Mouse (Mus musculus) myocyte (in vitro differentiated cells): ENCODE data around the gene Gpr183. TPM values are rescaled to one million over a fixed set of nuclear protein-coding genes. Genes with fewer than 3 reads are reported as not detected.

ENCODE experiments used
- H3K27me3 ChIP-seq: one replicate; pipeline ENCODE4 v1.6.1; 2011; ENCODE audit not compliant: control insufficient read depth, insufficient read depth, insufficient read length
- H3K36me3 ChIP-seq: one replicate; pipeline ENCODE4 v1.6.1; 2011; ENCODE audit not compliant: control insufficient read depth, insufficient read depth
- H3K4me2 ChIP-seq: one replicate; pipeline ENCODE4 v1.6.1; 2011; ENCODE audit warnings: low read depth, control low read depth
- H3K4me3 ChIP-seq: one replicate; pipeline ENCODE4 v1.5.1; 2011; ENCODE audit warnings: mild to moderate bottlenecking, control low read depth, moderate library complexity
- H3K79me2 ChIP-seq: one replicate; pipeline ENCODE4 v1.6.1; 2011; ENCODE audit not compliant: control insufficient read depth, insufficient read depth
- H3ac ChIP-seq: one replicate; pipeline ENCODE4 v1.6.1; 2011; ENCODE audit not compliant: control insufficient read depth, insufficient read length
- CEBPB ChIP-seq: IDR thresholded peaks from 2 replicates; pipeline ENCODE4 v1.6.1; 2011; ENCODE audit warnings: mild to moderate bottlenecking, moderate library complexity; ENCODE audit not compliant: poor library complexity, insufficient read depth, severe bottlenecking
- E2F4 ChIP-seq: IDR thresholded peaks from one replicate; pipeline ENCODE4 v1.6.1; 2011; ENCODE audit warnings: mild to moderate bottlenecking, control low read depth, moderate library complexity; ENCODE audit not compliant: insufficient read depth
- MAX ChIP-seq: IDR thresholded peaks from one replicate; pipeline ENCODE4 v1.6.1; 2011; ENCODE audit warnings: low read depth, mild to moderate bottlenecking, control low read depth
- MYOD1 ChIP-seq, 3 experiments: IDR thresholded peaks; one replicate each; pipeline ENCODE4 v1.6.1; 2011; ENCODE audit warnings: control low read depth in 2 of 3, low read depth in 2 of 3, mild to moderate bottlenecking in 2 of 3, moderate library complexity in 1 of 3; ENCODE audit not compliant: insufficient read length in 2 of 3, control insufficient read depth in 1 of 3
- MYOG ChIP-seq, 3 experiments: IDR thresholded peaks; one replicate each; pipeline ENCODE4 v1.6.1; 2011; ENCODE audit warnings: control low read depth in 2 of 3, low read depth in 2 of 3, mild to moderate bottlenecking in 2 of 3; ENCODE audit not compliant: insufficient read length in 2 of 3, control insufficient read depth in 1 of 3, insufficient read depth in 1 of 3
- POLR2A ChIP-seq: IDR thresholded peaks from one replicate; pipeline ENCODE4 v1.6.1; 2011; ENCODE audit warnings: low read depth, mild to moderate bottlenecking, control low read depth, moderate library complexity; ENCODE audit not compliant: insufficient read length
- POLR2AphosphoS2 ChIP-seq: IDR thresholded peaks from one replicate; pipeline ENCODE4 v1.6.1; 2011; ENCODE audit warnings: low read depth, control low read depth; ENCODE audit not compliant: insufficient read length
- REST ChIP-seq: IDR thresholded peaks from one replicate; pipeline ENCODE4 v1.6.1; 2011; ENCODE audit warnings: mild to moderate bottlenecking, control low read depth, moderate library complexity; ENCODE audit not compliant: insufficient read depth, insufficient read length
- SRF ChIP-seq: IDR thresholded peaks from one replicate; pipeline ENCODE4 v1.6.1; 2011; ENCODE audit warnings: low read depth; ENCODE audit not compliant: control insufficient read depth, insufficient read length
- TCF12 ChIP-seq: IDR thresholded peaks from one replicate; pipeline ENCODE4 v1.6.1; 2011; ENCODE audit warnings: mild to moderate bottlenecking, control low read depth; ENCODE audit not compliant: poor library complexity, insufficient read depth, severe bottlenecking
- TCF3 ChIP-seq: IDR thresholded peaks from one replicate; pipeline ENCODE4 v1.6.1; 2011; ENCODE audit warnings: low read depth, control low read depth; ENCODE audit not compliant: insufficient read length
- USF1 ChIP-seq: IDR thresholded peaks from one replicate; pipeline ENCODE4 v1.6.1; 2011; ENCODE audit warnings: low read depth, mild to moderate bottlenecking, control low read depth, moderate library complexity
- polyA plus RNA-seq: library from polyadenylated mRNA; unstranded; fragments of >200 nt; fragmentation: generic; extraction: Trizol; gene quantifications from one replicate; pipeline ENCODE4 v1.2.1, GENCODE M21; 2012; ENCODE audit warnings: missing spikeins

Gpr183 gene
- polyA plus RNA-seq, 1 experiment: 0.02 TPM

- no peak overlapping the region for H3ac ChIP-seq
These were observed 40.1 kb downstream of the Gpr183 start for GRCm38 (mm10) chr14:121924876-121925275.

GRCm38 (mm10) chr14:121922731-121923130 lies 42.3 kb downstream of the Gpr183 start:
- no peaks in the 10 kb centered on the region for H3K36me3 ChIP-seq
- no peak overlapping the region for H3K4me2 ChIP-seq
- no peaks in the 10 kb centered on the region for H3K27me3 ChIP-seq
- no peak overlapping the region for H3K4me3 ChIP-seq
- H3ac ChIP-seq: no peak overlapping the region
- no peaks in the 10 kb centered on the region for H3K79me2 ChIP-seq
- TF ChIP-seq TCF12 (no peak), MYOD1 (IDR thresholded peaks at IDR 0.05; ENCODE audit: control insufficient read depth in 1 of 3, insufficient read length in 2 of 3, low read depth in 2 of 3) (no peak), MYOG (IDR thresholded peaks at IDR 0.05; ENCODE audit: control insufficient read depth in 1 of 3, insufficient read depth in 1 of 3, insufficient read length in 2 of 3, low read depth in 2 of 3) (no peak), MAX (no peak), E2F4 (no peak), CEBPB (no peak)

More at GRCm38 (mm10) chr14:121924876-121925275, 40.1 kb downstream of the Gpr183 start:
- Histone ChIP-seq H3K27me3 (no peaks in the 10 kb centered on the region), H3K4me2 (no peak overlapping the region), H3K4me3 (no peak overlapping the region), H3K79me2 (no peaks in the 10 kb centered on the region), H3K36me3 (no peaks in the 10 kb centered on the region)
- no peak for TF ChIP-seq MYOG (IDR thresholded peaks at IDR 0.05; ENCODE audit: control insufficient read depth in 1 of 3, insufficient read depth in 1 of 3, insufficient read length in 2 of 3, low read depth in 2 of 3)
- TF ChIP-seq TCF12: no peak

GRCm38 (mm10) chr14:121922016-121922415 lies 43.0 kb downstream of the Gpr183 start:
- Histone ChIP-seq H3K4me3 (no peak overlapping the region), H3ac (no peak overlapping the region), H3K79me2 (no peaks in the 10 kb centered on the region), H3K36me3 (no peaks in the 10 kb centered on the region), H3K27me3 (no peaks in the 10 kb centered on the region), H3K4me2 (no peak overlapping the region)
- TF ChIP-seq E2F4 (no peak), MYOG (IDR thresholded peaks at IDR 0.05; ENCODE audit: control insufficient read depth in 1 of 3, insufficient read depth in 1 of 3, insufficient read length in 2 of 3, low read depth in 2 of 3) (no peak), SRF (no peak), CEBPB (no peak), POLR2A (no peak), MYOD1 (IDR thresholded peaks at IDR 0.05; ENCODE audit: control insufficient read depth in 1 of 3, insufficient read length in 2 of 3, low read depth in 2 of 3) (no peak), TCF3 (no peak), TCF12 (no peak), MAX (no peak), USF1 (no peak), REST (no peak), POLR2AphosphoS2 (no peak)

- no peak overlapping the region for H3ac ChIP-seq
- H3K27me3 ChIP-seq: no peaks in the 10 kb centered on the region
- TF ChIP-seq TCF3: no peak
- no peak overlapping the region for H3K4me2 ChIP-seq
- no peaks in the 10 kb centered on the region for H3K79me2 ChIP-seq
- no peaks in the 10 kb centered on the region for H3K36me3 ChIP-seq
- H3K4me3 ChIP-seq: no peak overlapping the region
These were observed 44.4 kb downstream of the Gpr183 start for GRCm38 (mm10) chr14:121920511-121921124.

- Histone ChIP-seq H3K79me2 (no peaks in the 10 kb centered on the region), H3K4me2 (no peak overlapping the region), H3ac (no peak overlapping the region), H3K27me3 (no peaks in the 10 kb centered on the region), H3K4me3 (no peak overlapping the region), H3K36me3 (no peaks in the 10 kb centered on the region)
- TF ChIP-seq REST: no peak
- TF ChIP-seq MYOG (IDR thresholded peaks at IDR 0.05; ENCODE audit: control insufficient read depth in 1 of 3, insufficient read depth in 1 of 3, insufficient read length in 2 of 3, low read depth in 2 of 3): no peak
- TF ChIP-seq MYOD1 (IDR thresholded peaks at IDR 0.05; ENCODE audit: control insufficient read depth in 1 of 3, insufficient read length in 2 of 3, low read depth in 2 of 3): no peak
These were observed 45.2 kb downstream of the Gpr183 start for GRCm38 (mm10) chr14:121919752-121920151.

GRCm38 (mm10) chr14:121918266-121918665 lies 46.7 kb downstream of the Gpr183 start:
- no peak overlapping the region for H3ac ChIP-seq
- H3K4me3 ChIP-seq: no peak overlapping the region
- H3K79me2 ChIP-seq: no peaks in the 10 kb centered on the region
- H3K27me3 ChIP-seq: no peaks in the 10 kb centered on the region
- H3K36me3 ChIP-seq: no peaks in the 10 kb centered on the region
- no peak overlapping the region for H3K4me2 ChIP-seq
- no peak for TF ChIP-seq TCF12
- TF ChIP-seq SRF: no peak
- no peak for TF ChIP-seq POLR2A
- no peak for TF ChIP-seq MYOD1 (IDR thresholded peaks at IDR 0.05; ENCODE audit: control insufficient read depth in 1 of 3, insufficient read length in 2 of 3, low read depth in 2 of 3)
- no peak for TF ChIP-seq POLR2AphosphoS2
- TF ChIP-seq MYOG (IDR thresholded peaks at IDR 0.05; ENCODE audit: control insufficient read depth in 1 of 3, insufficient read depth in 1 of 3, insufficient read length in 2 of 3, low read depth in 2 of 3): no peak
- no peak for TF ChIP-seq USF1
